Comparison of ENCODE assay signal across 16 mouse cellular contexts in the genomic region with DNA sequence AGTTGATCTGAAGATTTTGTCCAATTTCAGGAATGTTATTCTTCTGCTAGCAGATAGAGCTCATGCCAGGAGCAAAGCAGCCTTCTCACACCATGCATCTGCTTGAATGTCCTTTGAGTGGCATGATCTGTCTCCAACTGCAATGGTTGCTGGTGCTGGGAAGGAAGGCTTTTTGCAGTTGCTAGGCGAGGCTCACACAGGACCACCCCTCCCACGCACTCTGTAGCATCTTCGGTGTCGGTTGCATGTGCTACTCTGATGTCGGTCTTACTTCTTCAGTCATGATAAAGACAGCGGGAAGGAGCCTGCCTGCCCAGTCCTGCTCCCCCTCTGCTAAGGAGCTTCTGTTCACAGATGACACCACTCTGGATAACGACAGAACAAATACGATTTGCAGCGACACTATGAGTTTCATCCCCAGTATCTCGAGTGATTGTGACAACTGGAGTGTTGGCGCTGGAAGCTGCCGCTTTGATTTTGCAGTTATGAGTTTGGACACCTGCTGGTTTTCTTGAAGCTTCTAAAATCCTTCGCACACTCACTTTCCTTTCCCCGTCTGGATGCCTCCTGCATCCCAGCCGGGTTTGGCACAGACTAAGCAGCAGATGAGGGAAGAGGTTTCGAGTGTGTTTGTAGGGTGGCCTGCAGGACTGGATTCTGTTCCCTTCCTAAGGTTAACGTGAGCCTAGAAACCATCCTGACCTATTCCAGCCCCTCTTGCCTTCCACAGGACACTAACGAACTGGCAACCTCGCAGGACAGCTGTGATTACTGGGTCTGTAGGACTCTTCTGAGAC.
DNase-seq lines count a peak whose midpoint lies in the region; ATAC-seq and TF ChIP-seq lines count a peak whose summit lies in the region.
"Had no signal": no experiment of that assay in that cellular context is flagged by ENCODE, and none has a peak within 500 bp of the region (broad histone marks: within the 10 kb centered on the region; RNA-seq: fewer than 3 reads in every experiment).

No protein-coding gene starts in this region.

- H3K9me3 ChIP-seq in forebrain, embryonic 14.5 days (replicated peaks; ENCODE audit: control insufficient read depth, low read length) = no peaks in the 10 kb centered on the region
- H3K9me3 ChIP-seq in forebrain, embryonic 15.5 days = no peaks in the 10 kb centered on the region
- H3K9me3 ChIP-seq in liver, postnatal 0 days (ENCODE audit: low read length) = no peaks in the 10 kb centered on the region
- H3K9me3 ChIP-seq: heart, embryonic 13.5 days; midbrain, embryonic 15.5 days had no signal

- TF ChIP-seq CTCF in liver, postnatal 0 days (IDR thresholded peaks at IDR 0.05; ENCODE audit: low read depth) = no peak

- no peak overlapping the region for H3K27ac ChIP-seq in forebrain, embryonic 14.5 days (ENCODE audit: low read depth, low read length)
- no peak overlapping the region for H3K27ac ChIP-seq in forebrain, embryonic 15.5 days (replicated peaks)
- H3K27ac ChIP-seq in liver, postnatal 0 days (ENCODE audit: low read depth) = no peak overlapping the region
- H3K27ac ChIP-seq: heart, embryonic 13.5 days; liver, embryonic 13.5 days; midbrain, embryonic 15.5 days had no signal

- H3K4me1 ChIP-seq in forebrain, embryonic 14.5 days (ENCODE audit: control insufficient read depth, insufficient read depth, low read length) = no peaks in the 10 kb centered on the region
- no peaks in the 10 kb centered on the region for H3K4me1 ChIP-seq in forebrain, embryonic 15.5 days
- H3K4me1 ChIP-seq in liver, postnatal 0 days (ENCODE audit: insufficient read depth) = no peaks in the 10 kb centered on the region
- H3K4me1 ChIP-seq: liver, embryonic 13.5 days had no signal

- H3K36me3 ChIP-seq in forebrain, embryonic 14.5 days (ENCODE audit: control insufficient read depth, insufficient read depth, low read length) = no peaks in the 10 kb centered on the region
- no peaks in the 10 kb centered on the region for H3K36me3 ChIP-seq in forebrain, embryonic 15.5 days
- H3K36me3 ChIP-seq in liver, postnatal 0 days (replicated peaks; ENCODE audit: insufficient read depth, low read length) = no peaks in the 10 kb centered on the region
- H3K36me3 ChIP-seq: heart, embryonic 13.5 days; liver, embryonic 13.5 days; midbrain, embryonic 15.5 days had no signal

- no peak overlapping the region for H3K4me2 ChIP-seq in forebrain, embryonic 14.5 days (ENCODE audit: low read length)
- no peak overlapping the region for H3K4me2 ChIP-seq in forebrain, embryonic 15.5 days (replicated peaks)
- H3K4me2 ChIP-seq in liver, postnatal 0 days (ENCODE audit: low read depth, low read length) = no peak overlapping the region
- H3K4me2 ChIP-seq: heart, embryonic 13.5 days; liver, embryonic 13.5 days; midbrain, embryonic 15.5 days had no signal

- ATAC-seq in forebrain, embryonic 14.5 days = no peak
- ATAC-seq in forebrain, embryonic 15.5 days (replicated peaks) = no peak
- ATAC-seq in frontal cortex, adult (ENCODE audit: low TSS enrichment) = peak; percentile 80
- ATAC-seq in liver, postnatal 0 days = no peak
- ATAC-seq: midbrain, embryonic 15.5 days had no signal

- no peak overlapping the region for H3K9ac ChIP-seq in forebrain, embryonic 14.5 days (ENCODE audit: low read length)
- H3K9ac ChIP-seq in forebrain, embryonic 15.5 days (replicated peaks) = no peak overlapping the region
- no peak overlapping the region for H3K9ac ChIP-seq in liver, postnatal 0 days (replicated peaks)
- H3K9ac ChIP-seq: heart, embryonic 13.5 days; liver, embryonic 13.5 days; midbrain, embryonic 15.5 days had no signal

- no peak for TF ChIP-seq EP300 in liver, postnatal 0 days (IDR thresholded peaks at IDR 0.05; ENCODE audit: low read depth)

- intact Hi-C loops in gastrocnemius, postnatal 36 days (cut with DNase I) = no loop called here

- DNase-seq in forebrain, embryonic 14.5 days (ENCODE audit: low spot score) = peak; percentile 19
- peak; percentile 26 for DNase-seq in layer of hippocampus, adult 9-11 months
- peak; percentile 34 for DNase-seq in right cerebral cortex, postnatal 14 days
- DNase-seq in liver, postnatal 0 days = no peak
- no peak for DNase-seq in gastrocnemius, postnatal 36 days
- no peak for DNase-seq in thymus, postnatal 10 days (ENCODE audit: low spot score in 2 of 2)
- DNase-seq: adrenal gland, adult 2 months; cerebellum, adult 9-11 months; gastrocnemius, postnatal 10 days; kidney, postnatal 10 days; liver, embryonic 13.5 days; lung, postnatal 14 days had no signal

- 77% methylated on average over 19 of the region's 19 CpGs for WGBS in forebrain, embryonic 14.5 days
- 78% methylated on average over 19 of the region's 19 CpGs for WGBS in forebrain, embryonic 15.5 days
- WGBS in liver, postnatal 0 days (ENCODE audit: insufficient replicate concordance) = 65% methylated on average over 19 of the region's 19 CpGs

- no peak overlapping the region for H3K4me3 ChIP-seq in forebrain, embryonic 14.5 days (ENCODE audit: low read depth, low read length)
- no peak overlapping the region for H3K4me3 ChIP-seq in forebrain, embryonic 15.5 days
- H3K4me3 ChIP-seq in liver, postnatal 0 days (ENCODE audit: low read depth, low read length) = no peak overlapping the region
- H3K4me3 ChIP-seq: heart, embryonic 13.5 days; liver, embryonic 13.5 days; midbrain, embryonic 15.5 days had no signal

- H3K27me3 ChIP-seq in forebrain, embryonic 14.5 days (replicated peaks; ENCODE audit: control insufficient read depth, insufficient read depth, low read length) = no peaks in the 10 kb centered on the region
- no peaks in the 10 kb centered on the region for H3K27me3 ChIP-seq in forebrain, embryonic 15.5 days
- no peaks in the 10 kb centered on the region for H3K27me3 ChIP-seq in liver, postnatal 0 days (ENCODE audit: insufficient read depth, low read length)
- H3K27me3 ChIP-seq: liver, embryonic 13.5 days; midbrain, embryonic 15.5 days had no signal

Comparison
In these comparisons a context has a peak if more than half of its experiments do, and no peak if none do; other contexts are left out.
1. DNase-seq: peak in forebrain, embryonic 14.5 days (single experiment), layer of hippocampus, adult 9-11 months (single experiment) and right cerebral cortex, postnatal 14 days (single experiment); none in liver, postnatal 0 days (single experiment), gastrocnemius, postnatal 36 days (0 of 2) and thymus, postnatal 10 days (0 of 2).